8 mouse cellular contexts compared by ENCODE assay signal in genomic region chr6:145210816-145211338, GRCm38 (mm10). TPM values are rescaled to one million over a fixed set of nuclear protein-coding genes. Genes with fewer than 3 reads are reported as not detected.
A peak's percentile ranks its signal among the peaks of the same experiment; 100 is the strongest.
DNase-seq lines count a peak whose midpoint lies in the region; ATAC-seq lines count a peak whose summit lies in the region.

Gene Casc1, minus strand, starts transcription at chr6:145211005.
Gene Etfrf1, plus strand, starts transcription at chr6:145211134.

- peak; percentile 96 for ATAC-seq in inflammation-experienced regulatory T-cells, adult 6 months
- ATAC-seq in megakaryocyte-erythroid progenitor cell, adult 5-6 weeks (replicated peaks; ENCODE audit: low FRiP score, low TSS enrichment, poor library complexity, severe bottlenecking): peak; percentile 94

- peak; percentile 99 for DNase-seq in adrenal gland, adult (ENCODE audit: inconsistent age in 2 of 2, low spot score in 1 of 2)
- peak; percentile 100 for DNase-seq in embryo, embryonic 10.5 days (ENCODE audit: low spot score)
- DNase-seq in gastrocnemius, postnatal 14 days: peak; percentile 97
- peak; percentile 99 for DNase-seq in left cerebral cortex, postnatal 10 days (ENCODE audit: extremely low spot score in 1 of 2, low spot score in 2 of 2)
- peak; percentile 98 for DNase-seq in right cerebral cortex, postnatal 25 days
- peak; percentile 97 to 98 for DNase-seq in urinary bladder, postnatal 4 days (ENCODE audit: low spot score in 2 of 2)

- intact Hi-C loops in gastrocnemius, postnatal 14 days (cut with DNase I; ENCODE audit: low total_unique reads): no loop called here
- intact Hi-C loops in left cerebral cortex, postnatal 10 days (cut with DNase I): no loop called here

RNA-seq across cellular contexts. Expression of gene Casc1, which starts in this region (rescaled TPM):
- total RNA-seq in gastrocnemius, postnatal 14 days (2021): under 1 TPM; 0.13 to 0.23 TPM
- 1 to 10 TPM in 1 of 3 experiments, under 1 TPM in 2; 0.47 to 1.3 (median 0.55) TPM for polyA plus RNA-seq in inflammation-experienced regulatory T-cells, adult 6 months (2017; shearing (Covaris generic))
- total RNA-seq in left cerebral cortex, postnatal 10 days (2021): under 1 TPM; 0.77 to 0.85 TPM
- total RNA-seq in megakaryocyte-erythroid progenitor cell, adult 5-6 weeks (2014; fragmentation: Nextera tagmentation): 0.47 and 0.63 TPM in 2 replicates
- total RNA-seq in megakaryocyte-erythroid progenitor cell, adult 5-6 weeks (2017): 0.08 and 2.6 TPM in 2 replicates

RNA-seq across cellular contexts. Expression of gene Etfrf1, which starts in this region (rescaled TPM):
- 10 to 100 TPM; 60.2 to 66.6 TPM for total RNA-seq in gastrocnemius, postnatal 14 days (2021)
- polyA plus RNA-seq in inflammation-experienced regulatory T-cells, adult 6 months (2017; shearing (Covaris generic)): 10 to 100 TPM; 20.2 to 22.7 (median 22.6) TPM
- 10 to 100 TPM; 15.5 to 16.3 TPM for total RNA-seq in left cerebral cortex, postnatal 10 days (2021)
- 13.1 and 27.7 TPM in 2 replicates for total RNA-seq in megakaryocyte-erythroid progenitor cell, adult 5-6 weeks (2014; fragmentation: Nextera tagmentation)
- total RNA-seq in megakaryocyte-erythroid progenitor cell, adult 5-6 weeks (2017): 10.7 and 35.6 TPM in 2 replicates

Comparison
In these comparisons a context has a peak if more than half of its experiments do, and no peak if none do; other contexts are left out.
1. Peak in every context shown above with its lines: DNase-seq and ATAC-seq.